Mouse (Mus musculus) heart, embryonic 10.5 days (tissue): Measurements from ENCODE around the gene Gm49380. TPM values are rescaled to one million over a fixed set of nuclear protein-coding genes. Genes with fewer than 3 reads are reported as not detected.
A peak's percentile ranks its signal among the peaks of the same experiment; 100 is the strongest.

ENCODE experiments used
- DNase-seq: peaks from one replicate; pipeline ENCODE4 v3.0.0-alpha.2; 2017; ENCODE audit warnings: low spot score
- H3K27ac ChIP-seq: fragments of 300-500 bp; sonication (generic); 2 replicates; pipeline ENCODE4 v1.5.1; 2016; ENCODE audit warnings: mild to moderate bottlenecking
- H3K27me3 ChIP-seq: fragments of 300-500 bp; sonication (generic); 2 replicates; pipeline ENCODE4 v1.6.1; 2016; ENCODE audit warnings: mild to moderate bottlenecking; ENCODE audit not compliant: poor library complexity, insufficient read depth, severe bottlenecking
- H3K36me3 ChIP-seq: fragments of 300-500 bp; sonication (generic); 2 replicates; pipeline ENCODE4 v1.6.1; 2016; ENCODE audit warnings: mild to moderate bottlenecking, moderate library complexity
- H3K4me1 ChIP-seq: fragments of 300-500 bp; sonication (generic); 2 replicates; pipeline ENCODE4 v1.6.1; 2016; ENCODE audit warnings: mild to moderate bottlenecking
- H3K4me3 ChIP-seq: fragments of 300-500 bp; sonication (generic); 2 replicates; pipeline ENCODE4 v1.5.1; 2016; ENCODE audit warnings: mild to moderate bottlenecking, moderate library complexity
- H3K9me3 ChIP-seq: fragments of 300-500 bp; sonication (generic); 2 replicates; pipeline ENCODE4 v1.6.1; 2016; ENCODE audit warnings: mild to moderate bottlenecking, moderate library complexity
- WGBS: fragments of 180-500 bp; shearing (Covaris S2); methylation state at CpG from one replicate; pipeline ENCODE4 v1.1.7; 2016; 5-methylcytosine and 5-hydroxymethylcytosine counted together
- polyA plus RNA-seq: library from polyadenylated mRNA; unstranded; fragments of >200 nt; fragmentation: Nextera tagmentation; extraction: Ambion mirVana; gene quantifications from 2 replicates; pipeline ENCODE4 v1.2.1, GENCODE M21; 2016

Gm49380 gene
- polyA plus RNA-seq, result 0.07 and 0.18 TPM in 2 replicates

GRCm38 (mm10) chr9:44113105-44113789 lies at the start of gene Gm49380, which contains the start of gene Rnf26:
TSS of gene Gm49380 (minus strand) at chr9:44113500.
TSS of gene Rnf26 (minus strand) at chr9:44113517.
- H3K27me3 ChIP-seq, result no peaks in the 10 kb centered on the region
- H3K36me3 ChIP-seq, result peaks cover 11% of the 10 kb centered on the region
- WGBS, result under 1% methylated on average over 51 of the region's 51 CpGs
- H3K4me3 ChIP-seq, result peak within 1 kb of the TSS; percentile 87
- DNase-seq, result peak; percentile 99
- peaks cover 36% of the 10 kb centered on the region for H3K4me1 ChIP-seq
- no peaks in the 10 kb centered on the region for H3K9me3 ChIP-seq
- peak within 1 kb of the TSS; percentile 94 for H3K27ac ChIP-seq

- Histone ChIP-seq H3K27ac (no peak overlapping the region), H3K27me3 (no peaks in the 10 kb centered on the region), H3K4me1 (0 out of 2 replicates have a peak, but pooled peaks cover 3% of the 10 kb centered on the region), H3K4me3 (no peak overlapping the region), H3K36me3 (peaks cover 86% of the 10 kb centered on the region), H3K9me3 (no peaks in the 10 kb centered on the region)
- WGBS, result 68% methylated on average over 3 of the region's 3 CpGs
- no peak for DNase-seq
Measured at GRCm38 (mm10) chr9:44159886-44160285, 46.6 kb upstream of the Gm49380 start.

- peaks cover 10% of the 10 kb centered on the region for H3K4me1 ChIP-seq
- H3K27ac ChIP-seq, result no peak overlapping the region
- 60% methylated on average over 3 of the region's 3 CpGs for WGBS
- no peak for DNase-seq
- H3K4me3 ChIP-seq, result no peak overlapping the region
- no peaks in the 10 kb centered on the region for H3K9me3 ChIP-seq
- peaks cover 74% of the 10 kb centered on the region for H3K36me3 ChIP-seq
- H3K27me3 ChIP-seq, result no peaks in the 10 kb centered on the region
Measured at GRCm38 (mm10) chr9:44147290-44147689, 34.0 kb upstream of the Gm49380 start.

- Histone ChIP-seq H3K4me1 (peaks cover 14% of the 10 kb centered on the region), H3K9me3 (no peaks in the 10 kb centered on the region), H3K27ac (no peak overlapping the region), H3K36me3 (peaks cover 75% of the 10 kb centered on the region), H3K27me3 (no peaks in the 10 kb centered on the region), H3K4me3 (no peak overlapping the region)
- no peak for DNase-seq
Measured at GRCm38 (mm10) chr9:44144718-44145060, 31.4 kb upstream of the Gm49380 start.

GRCm38 (mm10) chr9:44144023-44144717 lies 30.9 kb upstream of the Gm49380 start:
- no peaks in the 10 kb centered on the region for H3K9me3 ChIP-seq
- H3K27ac ChIP-seq, result no peak overlapping the region
- no peak overlapping the region for H3K4me3 ChIP-seq
- H3K4me1 ChIP-seq, result peaks cover 20% of the 10 kb centered on the region
- H3K36me3 ChIP-seq, result peaks cover 75% of the 10 kb centered on the region
- 35% methylated on average over 7 of the region's 8 CpGs for WGBS
- H3K27me3 ChIP-seq, result no peaks in the 10 kb centered on the region
- no peak for DNase-seq

- Histone ChIP-seq H3K4me1 (peaks cover 25% of the 10 kb centered on the region), H3K27me3 (no peaks in the 10 kb centered on the region), H3K9me3 (no peaks in the 10 kb centered on the region), H3K36me3 (peaks cover 75% of the 10 kb centered on the region), H3K27ac (no peak overlapping the region), H3K4me3 (no peak overlapping the region)
- no peak for DNase-seq
- WGBS, result 83% methylated on average over 5 of the region's 5 CpGs
Measured at GRCm38 (mm10) chr9:44143421-44143820, 30.1 kb upstream of the Gm49380 start.

GRCm38 (mm10) chr9:44141951-44142350 lies 28.7 kb upstream of the Gm49380 start:
- peaks cover 86% of the 10 kb centered on the region for H3K36me3 ChIP-seq
- no peak for DNase-seq
- no peak overlapping the region for H3K27ac ChIP-seq
- no peak overlapping the region for H3K4me3 ChIP-seq
- H3K27me3 ChIP-seq, result 0 out of 2 replicates have a peak, but pooled peaks cover 3% of the 10 kb centered on the region
- H3K9me3 ChIP-seq, result no peaks in the 10 kb centered on the region
- H3K4me1 ChIP-seq, result peaks cover 26% of the 10 kb centered on the region
- WGBS, result 64% methylated on average over 5 of the region's 5 CpGs

- no peak for DNase-seq
- H3K36me3 ChIP-seq, result peaks cover 61% of the 10 kb centered on the region
- 65% methylated on average over 4 of the region's 4 CpGs for WGBS
Measured at GRCm38 (mm10) chr9:44137846-44138245, 24.5 kb upstream of the Gm49380 start.

GRCm38 (mm10) chr9:44135731-44136411 lies 22.6 kb upstream of the Gm49380 start:
- WGBS, result 37% methylated on average over 7 of the region's 7 CpGs
- Histone ChIP-seq H3K4me1 (peaks cover 64% of the 10 kb centered on the region), H3K27ac (peak overlapping the region; percentile 91), H3K36me3 (peaks cover 43% of the 10 kb centered on the region), H3K27me3 (peaks cover 58% of the 10 kb centered on the region), H3K4me3 (peak overlapping the region; percentile 83), H3K9me3 (no peaks in the 10 kb centered on the region)
- DNase-seq, result no peak

More at GRCm38 (mm10) chr9:44137846-44138245, 24.5 kb upstream of the Gm49380 start:
- Histone ChIP-seq H3K9me3 (no peaks in the 10 kb centered on the region), H3K4me3 (no peak overlapping the region), H3K27me3 (peaks cover 44% of the 10 kb centered on the region), H3K27ac (no peak overlapping the region), H3K4me1 (peaks cover 57% of the 10 kb centered on the region)

- peak overlapping the region; percentile 91 for H3K27ac ChIP-seq
- WGBS, result 2% methylated on average over 48 of the region's 49 CpGs
Measured at GRCm38 (mm10) chr9:44134851-44135730, 21.8 kb upstream of the Gm49380 start.

GRCm38 (mm10) chr9:44134101-44134850 lies 21.0 kb upstream of the Gm49380 start, which contains the start of gene Mcam:
TSS of gene Mcam (plus strand) at chr9:44134469.
- H3K27ac ChIP-seq, result peak within 1 kb of the TSS; percentile 91
- DNase-seq, result peak; percentile 83
- H3K27me3 ChIP-seq, result peaks cover 60% of the 10 kb centered on the region
- 1% methylated on average over 49 of the region's 55 CpGs for WGBS
- H3K36me3 ChIP-seq, result peaks cover 27% of the 10 kb centered on the region
- peaks cover 71% of the 10 kb centered on the region for H3K4me1 ChIP-seq
- H3K4me3 ChIP-seq, result peak within 1 kb of the TSS; percentile 83
- no peaks in the 10 kb centered on the region for H3K9me3 ChIP-seq

More at GRCm38 (mm10) chr9:44134851-44135730, 21.8 kb upstream of the Gm49380 start:
- Histone ChIP-seq H3K36me3 (peaks cover 36% of the 10 kb centered on the region), H3K27me3 (peaks cover 60% of the 10 kb centered on the region), H3K9me3 (no peaks in the 10 kb centered on the region), H3K4me1 (peaks cover 69% of the 10 kb centered on the region), H3K4me3 (peak overlapping the region; percentile 83)
- DNase-seq, result no peak
